Mouse (Mus musculus) liver, embryonic 12.5 days (tissue): ENCODE measurements around the gene Slc48a1. TPM values are rescaled to one million over a fixed set of nuclear protein-coding genes. Genes with fewer than 3 reads are reported as not detected.

Source experiments
- ATAC-seq: fragments of 200-750 bp; cut with Nextera tagmentation; 2 replicates; pipeline ENCODE4 v1.8.0; 2017; ENCODE audit warnings: moderate number of reproducible peaks, mild to moderate bottlenecking, moderate library complexity
- H3K27ac ChIP-seq: fragments of 300-500 bp; sonication (generic); 2 replicates; pipeline ENCODE4 v1.5.1; 2016; ENCODE audit warnings: mild to moderate bottlenecking
- H3K27me3 ChIP-seq: fragments of 300-500 bp; sonication (generic); replicated peaks from 2 replicates; pipeline ENCODE4 v1.6.1; 2016; ENCODE audit warnings: mild to moderate bottlenecking, moderate library complexity
- H3K36me3 ChIP-seq: fragments of 300-500 bp; sonication (generic); 2 replicates; pipeline ENCODE4 v1.6.1; 2016; ENCODE audit warnings: mild to moderate bottlenecking, moderate library complexity
- H3K4me1 ChIP-seq: fragments of 300-500 bp; sonication (generic); 2 replicates; pipeline ENCODE4 v1.6.1; 2016
- H3K4me2 ChIP-seq: fragments of 300-500 bp; sonication (generic); 2 replicates; pipeline ENCODE4 v1.6.1; 2016; ENCODE audit warnings: mild to moderate bottlenecking, moderate library complexity
- H3K4me3 ChIP-seq: fragments of 300-500 bp; sonication (generic); 2 replicates; pipeline ENCODE4 v1.5.1; 2016; ENCODE audit warnings: mild to moderate bottlenecking, moderate library complexity
- H3K9ac ChIP-seq: fragments of 300-500 bp; sonication (generic); 2 replicates; pipeline ENCODE4 v1.6.1; 2016; ENCODE audit warnings: mild to moderate bottlenecking, moderate library complexity
- H3K9me3 ChIP-seq: fragments of 300-500 bp; sonication (generic); replicated peaks from 2 replicates; pipeline ENCODE4 v1.6.1; 2016; ENCODE audit warnings: mild to moderate bottlenecking, moderate library complexity
- WGBS: fragments of 180-500 bp; shearing (Covaris S2); methylation state at CpG from one replicate; pipeline ENCODE4 v1.1.7; 2016; ENCODE audit not compliant: insufficient replicate concordance; 5-methylcytosine and 5-hydroxymethylcytosine counted together
- polyA plus RNA-seq: library from polyadenylated mRNA; unstranded; fragments of >200 nt; fragmentation: Nextera tagmentation; extraction: Ambion mirVana; gene quantifications from 2 replicates; pipeline ENCODE4 v1.2.1, GENCODE M21; 2016

Gene Slc48a1
- polyA plus RNA-seq, 1 experiment from 2014 or later: 88.7 TPM

DNA sequence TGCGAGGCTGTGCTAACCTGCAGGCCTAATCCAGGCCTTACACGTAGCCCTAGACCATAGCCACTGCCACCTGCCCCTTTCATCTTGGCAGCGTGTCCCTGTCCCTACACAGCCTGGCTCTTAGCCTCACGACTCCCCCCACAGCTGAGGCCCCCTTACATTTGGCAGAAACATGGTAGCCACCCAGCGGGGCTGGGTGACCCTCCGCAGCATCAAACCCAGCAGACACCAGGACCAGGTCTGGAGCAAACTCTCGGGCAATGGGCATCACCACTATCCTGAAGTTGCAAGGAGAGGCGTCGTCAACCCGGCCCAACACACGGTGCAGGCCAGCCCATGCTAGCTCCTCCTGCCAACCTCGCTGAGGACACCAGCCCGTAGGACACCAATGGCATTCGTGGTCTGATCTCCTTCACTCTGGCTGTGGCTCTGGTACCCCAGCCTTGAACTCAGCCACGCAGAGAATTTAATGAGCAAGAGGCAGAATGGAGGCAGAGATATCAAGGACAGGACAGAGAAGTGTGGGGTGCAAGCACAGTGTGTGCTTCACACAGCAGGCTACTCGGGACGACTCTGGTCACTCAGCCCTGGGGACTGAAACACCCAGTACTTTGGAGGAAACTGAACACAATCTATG is 18.5 kb downstream of the Slc48a1 start:
- H3K9ac ChIP-seq: no peak overlapping the region
- no peaks in the 10 kb centered on the region; the same call in 1 of the 2 replicates for H3K4me1 ChIP-seq
- no peaks in the 10 kb centered on the region for H3K27me3 ChIP-seq
- no peak for ATAC-seq
- no peaks in the 10 kb centered on the region for H3K9me3 ChIP-seq
- no peak overlapping the region for H3K27ac ChIP-seq
- peaks cover 96% of the 10 kb centered on the region for H3K36me3 ChIP-seq
- H3K4me2 ChIP-seq: no peak overlapping the region
- H3K4me3 ChIP-seq: no peak overlapping the region
- 84% methylated on average over 17 of the region's 17 CpGs for WGBS

DNA sequence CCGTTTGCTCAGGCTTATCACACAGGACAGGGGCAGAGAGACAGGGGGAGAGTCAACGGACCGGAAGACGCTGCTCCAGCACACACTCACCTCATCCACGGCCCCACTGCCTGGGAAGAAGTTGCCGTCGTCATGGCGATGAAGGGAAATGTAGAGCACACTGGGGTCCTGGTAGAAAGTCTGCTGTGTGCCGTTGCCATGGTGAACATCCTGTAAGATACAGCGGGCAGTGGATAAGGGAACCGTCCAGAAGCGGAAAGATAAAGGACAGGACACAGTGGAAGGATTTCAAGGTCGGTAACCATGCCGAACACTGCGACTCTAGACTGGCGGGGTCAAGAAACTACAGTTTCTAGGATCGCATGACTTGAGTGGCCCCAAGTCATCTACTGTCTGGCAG is 19.8 kb downstream of the Slc48a1 start:
- Histone ChIP-seq H3K4me2 (no peak overlapping the region), H3K9ac (no peak overlapping the region), H3K27me3 (no peaks in the 10 kb centered on the region), H3K27ac (no peak overlapping the region), H3K4me3 (no peak overlapping the region), H3K36me3 (peaks cover 95% of the 10 kb centered on the region), H3K4me1 (no peaks in the 10 kb centered on the region; the same call in 1 of the 2 replicates), H3K9me3 (no peaks in the 10 kb centered on the region)
- peak; percentile 21 for ATAC-seq
- 72% methylated on average over 17 of the region's 17 CpGs for WGBS

DNA sequence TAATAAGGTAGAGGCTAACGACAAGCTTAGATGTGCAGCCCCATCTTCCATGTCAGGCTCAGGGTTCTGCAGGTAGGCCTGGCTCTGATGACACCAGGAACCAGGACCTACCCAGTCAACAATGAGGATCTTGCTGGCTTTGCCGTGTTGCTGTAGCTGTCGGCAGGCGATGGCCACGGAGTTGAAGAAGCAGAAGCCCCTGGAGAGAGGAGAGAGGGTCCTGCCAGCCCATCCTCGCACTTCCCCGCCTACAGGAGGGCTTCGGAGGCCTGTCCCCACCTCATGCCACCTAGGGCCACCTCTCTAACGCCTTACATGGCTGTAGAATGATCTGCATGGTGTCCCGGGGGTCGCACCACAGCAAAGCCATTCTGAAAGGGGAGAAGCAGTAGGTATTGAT is 21.1 kb downstream of the Slc48a1 start:
- 86% methylated on average over 11 of the region's 11 CpGs for WGBS
- no peaks in the 10 kb centered on the region; the same call in 1 of the 2 replicates for H3K4me1 ChIP-seq
- H3K4me2 ChIP-seq: no peak overlapping the region
- no peaks in the 10 kb centered on the region for H3K27me3 ChIP-seq
- no peak overlapping the region for H3K4me3 ChIP-seq
- ATAC-seq: no peak
- H3K27ac ChIP-seq: no peak overlapping the region
- H3K36me3 ChIP-seq: peaks cover 85% of the 10 kb centered on the region
- no peaks in the 10 kb centered on the region for H3K9me3 ChIP-seq
- H3K9ac ChIP-seq: no peak overlapping the region

DNA sequence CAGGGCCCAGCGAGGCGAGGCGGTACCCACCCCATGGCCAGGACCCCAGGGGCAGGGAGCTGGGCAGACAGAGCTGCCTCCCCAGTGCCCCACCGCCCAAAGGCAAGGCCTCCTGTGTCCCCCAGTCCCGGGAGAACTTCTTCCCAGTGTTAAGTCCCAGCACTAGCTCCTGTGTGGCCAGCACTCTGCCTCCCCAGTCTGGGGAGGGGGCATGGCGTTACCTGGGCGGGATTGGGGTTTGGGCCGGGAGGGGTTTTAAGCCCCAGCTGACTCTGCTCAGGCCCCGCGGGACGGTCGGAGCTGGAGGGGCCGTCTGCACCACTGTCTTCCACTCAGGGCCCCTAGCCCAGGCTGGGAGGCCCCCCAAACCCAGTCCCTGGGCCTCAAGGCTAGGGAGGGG is 22.5 kb downstream of the Slc48a1 start:
- 79% methylated on average over 12 of the region's 13 CpGs for WGBS
- peaks cover 76% of the 10 kb centered on the region for H3K36me3 ChIP-seq
- no peaks in the 10 kb centered on the region for H3K27me3 ChIP-seq
- no peak overlapping the region for H3K27ac ChIP-seq
- no peak overlapping the region for H3K9ac ChIP-seq
- H3K9me3 ChIP-seq: no peaks in the 10 kb centered on the region
- no peaks in the 10 kb centered on the region; the same call in 1 of the 2 replicates for H3K4me1 ChIP-seq
- H3K4me3 ChIP-seq: no peak overlapping the region
- no peak overlapping the region for H3K4me2 ChIP-seq
- no peak for ATAC-seq

DNA sequence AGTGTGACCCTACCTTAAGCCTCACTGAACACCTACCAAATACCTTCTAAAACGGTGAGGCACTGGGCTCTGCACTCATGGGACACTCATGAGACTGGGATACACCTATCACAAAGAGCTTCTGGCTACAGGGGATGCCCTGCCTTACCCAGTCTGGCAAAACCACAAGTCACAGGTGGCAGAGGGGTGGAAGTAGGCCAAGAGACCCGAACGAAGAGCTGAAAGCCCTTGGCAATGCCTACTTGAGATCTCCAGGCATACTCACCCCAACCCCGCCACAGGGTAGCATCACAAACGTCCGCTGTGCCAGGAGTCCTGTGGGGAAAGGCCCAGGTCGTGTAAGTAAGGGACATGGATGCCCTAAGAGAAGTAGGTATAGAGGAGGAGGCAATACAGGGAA is 23.5 kb downstream of the Slc48a1 start:
- no peak overlapping the region for H3K4me3 ChIP-seq
- H3K4me1 ChIP-seq: no peaks in the 10 kb centered on the region; the same call in 1 of the 2 replicates
- no peaks in the 10 kb centered on the region for H3K9me3 ChIP-seq
- H3K9ac ChIP-seq: no peak overlapping the region
- 74% methylated on average over 7 of the region's 7 CpGs for WGBS
- H3K36me3 ChIP-seq: peaks cover 75% of the 10 kb centered on the region
- H3K27ac ChIP-seq: no peak overlapping the region
- ATAC-seq: no peak
- no peak overlapping the region for H3K4me2 ChIP-seq
- no peaks in the 10 kb centered on the region for H3K27me3 ChIP-seq

DNA sequence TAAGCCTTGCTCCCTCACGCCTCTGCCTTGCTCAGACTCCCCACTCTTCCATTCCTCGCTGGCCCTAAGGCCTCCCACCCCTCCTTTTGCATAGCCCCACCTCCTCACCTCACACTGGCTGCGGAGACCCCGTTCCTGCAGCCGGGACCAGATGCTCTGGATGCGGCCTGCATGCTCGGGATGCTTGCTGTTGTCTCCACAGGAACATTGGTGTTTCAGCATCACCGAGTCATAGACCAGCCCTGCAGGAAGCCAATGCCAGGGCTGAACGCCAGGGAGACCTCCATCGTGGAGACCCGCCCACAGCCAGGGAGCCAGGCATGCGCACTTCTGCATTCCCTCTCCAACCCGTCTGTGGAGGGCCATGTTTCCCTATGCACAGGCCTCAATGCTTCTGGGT is 24.3 kb downstream of the Slc48a1 start:
- peaks cover 75% of the 10 kb centered on the region for H3K36me3 ChIP-seq
- WGBS: 71% methylated on average over 13 of the region's 13 CpGs
- no peaks in the 10 kb centered on the region; the same call in 1 of the 2 replicates for H3K4me1 ChIP-seq
- H3K9ac ChIP-seq: no peak overlapping the region
- H3K27me3 ChIP-seq: no peaks in the 10 kb centered on the region
- no peak overlapping the region for H3K4me2 ChIP-seq
- no peak; the same call in 1 of the 2 replicates for ATAC-seq
- H3K27ac ChIP-seq: no peak overlapping the region
- H3K4me3 ChIP-seq: no peak overlapping the region
- H3K9me3 ChIP-seq: no peaks in the 10 kb centered on the region

DNA sequence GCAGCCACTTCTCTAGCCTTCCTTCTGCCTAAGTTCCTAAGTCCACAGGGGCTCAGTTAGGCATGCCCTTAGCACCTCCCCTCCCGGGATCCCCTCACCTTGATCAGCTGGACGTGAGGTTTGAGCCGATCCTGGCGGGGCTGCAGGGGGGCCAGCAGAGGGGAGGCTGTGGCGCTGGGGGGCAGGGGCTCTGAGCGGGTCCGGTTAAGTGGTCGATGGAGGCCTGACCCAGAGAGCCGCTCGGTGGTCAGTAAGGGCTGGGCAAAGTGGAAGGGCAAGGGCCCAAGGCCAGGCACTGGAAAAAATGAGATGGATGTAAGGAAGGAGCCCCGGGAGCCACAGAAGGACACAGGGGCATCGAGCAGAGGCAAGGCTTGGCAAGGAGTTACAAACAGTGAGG is 29.5 kb downstream of the Slc48a1 start:
- H3K36me3 ChIP-seq: peaks cover 65% of the 10 kb centered on the region
- H3K4me1 ChIP-seq: no peaks in the 10 kb centered on the region
- H3K27ac ChIP-seq: no peak overlapping the region
- H3K4me3 ChIP-seq: no peak overlapping the region
- H3K9ac ChIP-seq: no peak overlapping the region
- H3K4me2 ChIP-seq: no peak overlapping the region
- no peaks in the 10 kb centered on the region for H3K9me3 ChIP-seq
- WGBS: 80% methylated on average over 12 of the region's 12 CpGs
- H3K27me3 ChIP-seq: no peaks in the 10 kb centered on the region
- ATAC-seq: no peak

DNA sequence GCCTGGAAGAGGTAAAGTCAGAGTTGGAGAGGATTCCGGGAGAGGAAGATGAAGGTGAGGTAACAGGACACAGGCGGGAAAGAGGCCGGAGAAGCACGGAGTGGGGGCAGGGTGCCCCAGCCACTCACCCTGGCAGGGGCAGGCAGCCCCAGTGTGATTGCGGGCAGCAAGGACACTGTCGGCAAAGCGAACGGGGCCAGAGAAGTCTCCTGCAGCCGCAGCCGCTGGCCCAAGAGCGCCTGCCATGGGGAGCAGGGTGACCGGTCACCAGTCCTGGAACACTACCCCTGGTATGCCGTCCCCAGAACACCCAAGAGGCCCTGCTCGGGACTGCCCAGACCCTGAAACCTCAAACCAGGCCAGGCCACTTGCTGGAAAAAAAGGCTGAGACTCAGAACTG is 30.2 kb downstream of the Slc48a1 start:
- no peak for ATAC-seq
- WGBS: 88% methylated on average over 14 of the region's 14 CpGs
- Histone ChIP-seq H3K9me3 (no peaks in the 10 kb centered on the region), H3K4me3 (no peak overlapping the region), H3K27me3 (no peaks in the 10 kb centered on the region), H3K4me1 (no peaks in the 10 kb centered on the region), H3K36me3 (peaks cover 63% of the 10 kb centered on the region), H3K27ac (no peak overlapping the region), H3K4me2 (no peak overlapping the region), H3K9ac (no peak overlapping the region)

DNA sequence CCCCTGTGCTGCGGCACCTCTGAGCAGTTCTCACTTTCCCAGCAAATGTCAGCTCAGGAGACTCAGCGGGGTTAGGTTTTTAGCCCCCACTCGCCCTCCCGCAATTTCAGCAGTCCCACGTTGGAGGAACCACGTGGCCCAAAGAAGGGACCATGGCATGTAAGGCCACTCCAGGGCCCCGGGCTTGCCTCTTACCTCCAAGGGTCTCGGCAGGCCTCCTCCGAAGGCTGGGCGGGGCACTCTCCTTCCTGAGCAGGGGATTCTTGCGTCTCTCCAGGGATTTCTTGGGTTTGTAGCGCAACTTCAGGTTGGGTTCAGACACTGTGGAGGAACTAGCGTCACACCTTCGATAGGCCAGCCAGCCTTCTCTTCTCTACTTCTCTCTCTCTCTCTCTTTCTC is 30.9 kb downstream of the Slc48a1 start:
- H3K9me3 ChIP-seq: no peaks in the 10 kb centered on the region
- H3K4me1 ChIP-seq: no peaks in the 10 kb centered on the region
- ATAC-seq: no peak
- no peaks in the 10 kb centered on the region for H3K27me3 ChIP-seq
- no peak overlapping the region for H3K4me2 ChIP-seq
- no peak overlapping the region for H3K4me3 ChIP-seq
- H3K27ac ChIP-seq: no peak overlapping the region
- H3K9ac ChIP-seq: no peak overlapping the region
- WGBS: 83% methylated on average over 14 of the region's 14 CpGs
- H3K36me3 ChIP-seq: peaks cover 60% of the 10 kb centered on the region

DNA sequence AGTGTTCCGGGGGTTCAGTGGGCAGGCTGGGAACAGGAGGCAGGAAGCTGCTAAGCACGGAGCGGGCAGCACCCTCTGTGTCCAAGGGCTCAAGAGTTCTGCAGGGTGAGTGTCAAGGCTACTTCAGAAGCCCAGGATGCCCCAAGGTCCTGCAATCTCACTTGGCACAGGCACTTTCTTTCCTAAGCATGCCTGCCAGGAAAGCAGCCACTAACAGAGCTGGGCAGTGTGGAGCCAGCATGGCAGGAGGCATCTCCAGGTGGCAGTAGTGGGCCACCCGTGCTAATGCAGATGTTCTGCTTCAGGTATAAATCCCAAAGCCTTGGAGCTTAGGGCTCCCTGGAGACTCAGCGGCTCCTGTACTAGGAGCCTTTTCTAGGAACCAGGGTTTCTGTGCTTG is 31.6 kb downstream of the Slc48a1 start:
- H3K27ac ChIP-seq: no peak overlapping the region
- no peak overlapping the region for H3K4me2 ChIP-seq
- H3K9ac ChIP-seq: no peak overlapping the region
- H3K9me3 ChIP-seq: no peaks in the 10 kb centered on the region
- H3K4me1 ChIP-seq: peaks cover 6% of the 10 kb centered on the region
- H3K27me3 ChIP-seq: no peaks in the 10 kb centered on the region
- ATAC-seq: no peak
- WGBS: 80% methylated on average over 5 of the region's 5 CpGs
- H3K4me3 ChIP-seq: no peak overlapping the region
- peaks cover 57% of the 10 kb centered on the region for H3K36me3 ChIP-seq

DNA sequence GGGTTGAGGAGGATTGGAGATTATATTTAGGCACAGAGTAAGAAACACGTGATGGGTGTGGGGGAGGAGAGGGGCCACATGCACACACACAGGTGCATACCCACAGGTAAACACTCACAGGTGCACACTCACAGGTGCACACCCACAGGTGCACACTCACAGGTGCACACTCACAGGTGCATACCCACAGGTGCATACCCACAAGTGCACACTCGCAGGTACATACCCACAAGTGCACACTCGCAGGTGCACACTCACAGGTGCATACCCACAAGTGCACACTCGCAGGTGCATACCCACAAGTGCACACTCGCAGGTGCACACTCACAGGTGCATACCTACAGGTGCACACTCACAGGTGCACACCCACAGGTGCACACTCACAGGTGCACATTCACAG is 32.1 kb downstream of the Slc48a1 start:
- ATAC-seq: no peak
- H3K36me3 ChIP-seq: peaks cover 55% of the 10 kb centered on the region
- WGBS: 84% methylated on average over 5 of the region's 5 CpGs

DNA sequence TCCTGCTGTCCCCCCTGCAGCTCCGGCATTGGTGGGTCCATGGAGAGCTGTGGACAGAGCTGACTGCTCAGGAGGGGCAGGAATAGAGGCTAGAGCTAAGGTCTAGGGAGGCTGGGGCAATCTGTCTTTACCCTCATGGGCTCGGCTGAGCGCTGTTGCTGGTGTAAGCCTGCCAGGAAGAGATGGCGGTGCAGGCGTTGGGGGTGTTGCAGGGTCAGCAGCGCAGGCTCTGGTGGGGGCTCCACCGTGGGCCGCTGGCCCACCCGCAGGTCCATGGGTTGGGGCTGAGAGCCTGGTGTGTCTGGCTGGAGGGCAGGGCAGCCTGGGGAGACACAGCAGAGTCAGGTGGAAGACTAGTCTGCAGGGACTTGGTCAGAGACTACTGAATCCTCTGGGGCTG is 33.0 kb downstream of the Slc48a1 start:
- no peaks in the 10 kb centered on the region for H3K27me3 ChIP-seq
- H3K9ac ChIP-seq: no peak overlapping the region
- H3K9me3 ChIP-seq: no peaks in the 10 kb centered on the region
- peaks cover 20% of the 10 kb centered on the region for H3K4me1 ChIP-seq
- no peak overlapping the region for H3K4me2 ChIP-seq
- no peak for ATAC-seq
- no peak overlapping the region for H3K4me3 ChIP-seq
- 82% methylated on average over 9 of the region's 9 CpGs for WGBS
- peaks cover 57% of the 10 kb centered on the region for H3K36me3 ChIP-seq
- H3K27ac ChIP-seq: no peak overlapping the region

More for the DNA sequence above, 32.1 kb downstream of the Slc48a1 start:
- H3K4me2 ChIP-seq: no peak overlapping the region
- H3K4me1 ChIP-seq: peaks cover 11% of the 10 kb centered on the region
- H3K4me3 ChIP-seq: no peak overlapping the region
- H3K9me3 ChIP-seq: no peaks in the 10 kb centered on the region
- no peaks in the 10 kb centered on the region for H3K27me3 ChIP-seq
- H3K27ac ChIP-seq: no peak overlapping the region
- no peak overlapping the region for H3K9ac ChIP-seq

DNA sequence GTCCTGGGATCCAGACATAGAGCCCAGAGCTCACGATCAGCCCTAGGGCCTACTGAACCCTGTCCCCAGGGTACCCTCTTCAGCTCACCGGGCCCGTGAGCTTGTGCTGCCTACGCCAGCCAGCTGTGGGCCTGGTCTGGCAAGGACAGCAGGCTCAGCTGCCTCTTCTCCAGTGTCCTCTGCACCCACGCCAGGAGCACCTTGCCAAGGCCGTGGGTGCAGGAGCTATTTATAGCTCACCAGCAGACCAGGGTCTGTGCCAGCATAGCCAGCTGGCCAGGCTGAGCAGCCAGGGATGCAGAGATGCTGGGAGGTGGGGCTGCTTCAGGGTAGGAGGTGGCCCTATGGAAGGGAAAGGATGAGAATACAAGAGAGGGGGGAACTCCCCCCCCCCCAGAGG is 33.8 kb downstream of the Slc48a1 start:
- 78% methylated on average over 6 of the region's 6 CpGs for WGBS
- Histone ChIP-seq H3K4me1 (peaks cover 20% of the 10 kb centered on the region), H3K36me3 (peaks cover 49% of the 10 kb centered on the region), H3K9me3 (no peaks in the 10 kb centered on the region), H3K4me2 (no peak overlapping the region), H3K9ac (no peak overlapping the region), H3K27me3 (no peaks in the 10 kb centered on the region), H3K27ac (no peak overlapping the region), H3K4me3 (no peak overlapping the region)
- no peak for ATAC-seq
